Mouse (Mus musculus) urinary bladder, adult 2 months (tissue): ENCODE measurements around the gene Golm1. TPM values are rescaled to one million over a fixed set of nuclear protein-coding genes. Genes with fewer than 3 reads are reported as not detected.
"Not testable (repeated sequence)": the region's sequence is repeated elsewhere in the genome, so short reads cannot be mapped to it uniquely, and the experiment has no call there.

Experiments used
- DNase-seq: peaks from one replicate; pipeline ENCODE4 v3.0.0; 2022; ENCODE audit warnings: low spot score
- polyA plus RNA-seq: library from polyadenylated mRNA; depleted of rRNA; stranded (reverse); fragments of >200 nt; gene quantifications from 2 replicates; pipeline ENCODE4 v1.2.3, GENCODE M21; 2012; rRNA removed

The Golm1 gene
- 8.8 and 10.1 TPM in 2 replicates for polyA plus RNA-seq

- DNase-seq = peak; percentile 46
These were observed at the start of gene Golm1 for GRCm38 (mm10) chr13:59675151-59676011. Gene Golm1, minus strand, starts transcription at chr13:59675811.

DNA sequence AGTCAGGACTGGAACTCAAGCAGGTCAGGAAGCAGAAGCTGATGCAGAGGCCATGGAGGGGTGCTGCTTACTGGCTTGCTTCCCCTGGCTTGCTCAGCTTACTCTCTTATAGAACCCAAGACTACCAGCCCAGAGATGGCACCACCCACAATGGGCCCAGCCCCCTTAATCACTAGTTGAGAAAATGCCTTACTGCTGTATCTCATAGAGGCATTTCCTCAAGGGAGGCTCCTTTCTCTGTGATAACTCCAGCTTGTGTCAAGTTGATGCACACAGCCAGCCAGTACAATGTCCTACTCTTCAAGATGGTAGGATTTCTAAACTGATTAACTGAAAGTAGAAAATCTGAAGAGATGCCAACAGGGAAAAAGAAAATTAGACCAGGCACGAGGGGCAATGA, 46.5 kb upstream of the Golm1 start:
- DNase-seq = not testable (repeated sequence)

GRCm38 (mm10) chr13:59719475-59719874, 43.9 kb upstream of the Golm1 start:
- no peak for DNase-seq

DNA sequence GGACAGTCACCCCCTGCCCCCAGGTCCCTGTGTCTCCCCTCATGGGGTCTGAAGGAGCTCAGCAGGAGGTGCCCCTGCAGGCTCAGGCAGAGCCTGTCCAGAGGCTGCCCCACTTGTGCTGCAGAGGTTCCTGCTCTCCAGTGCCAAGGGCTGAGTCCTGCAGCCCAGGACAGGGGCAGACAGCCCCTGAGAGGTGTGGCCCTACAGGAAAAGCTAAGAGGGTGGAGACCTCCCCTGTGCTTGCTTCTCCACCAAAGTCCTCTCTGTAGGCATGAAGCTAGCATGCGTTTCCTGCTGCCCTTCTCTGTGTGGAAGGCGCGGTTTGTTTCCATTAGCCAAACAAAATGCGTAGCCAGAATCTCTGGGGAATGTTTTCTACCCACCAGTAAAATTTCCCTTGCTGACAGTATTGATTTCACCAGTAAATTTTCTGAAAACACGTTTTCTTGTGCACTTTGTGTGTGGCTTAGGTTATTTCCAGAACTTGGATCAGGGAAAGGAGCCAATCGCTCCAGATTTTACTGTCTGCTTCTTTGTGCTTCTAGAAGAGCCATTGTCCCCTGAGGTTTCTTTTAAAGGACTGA, 43.3 kb upstream of the Golm1 start:
- not testable (repeated sequence) for DNase-seq

DNA sequence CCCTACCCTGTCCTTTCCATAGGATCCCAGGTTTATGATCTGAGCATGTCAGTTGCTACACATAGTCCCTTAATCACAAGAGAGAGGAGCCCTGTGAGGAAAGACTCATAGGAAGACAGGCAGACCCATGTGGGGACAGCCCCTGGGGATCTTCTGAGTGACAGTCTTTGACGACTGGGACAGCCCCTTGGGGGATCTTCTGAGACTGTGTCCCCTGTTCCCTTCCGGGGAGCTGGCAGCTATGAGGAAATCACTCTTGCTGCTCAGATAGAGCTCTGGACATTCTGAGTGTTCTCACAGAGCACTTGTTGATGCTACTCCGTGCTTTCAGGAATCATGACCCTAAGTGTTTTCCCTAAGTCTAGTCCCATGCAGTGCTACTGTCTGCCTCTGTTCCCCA, 38.1 kb upstream of the Golm1 start:
- no peak for DNase-seq

DNA sequence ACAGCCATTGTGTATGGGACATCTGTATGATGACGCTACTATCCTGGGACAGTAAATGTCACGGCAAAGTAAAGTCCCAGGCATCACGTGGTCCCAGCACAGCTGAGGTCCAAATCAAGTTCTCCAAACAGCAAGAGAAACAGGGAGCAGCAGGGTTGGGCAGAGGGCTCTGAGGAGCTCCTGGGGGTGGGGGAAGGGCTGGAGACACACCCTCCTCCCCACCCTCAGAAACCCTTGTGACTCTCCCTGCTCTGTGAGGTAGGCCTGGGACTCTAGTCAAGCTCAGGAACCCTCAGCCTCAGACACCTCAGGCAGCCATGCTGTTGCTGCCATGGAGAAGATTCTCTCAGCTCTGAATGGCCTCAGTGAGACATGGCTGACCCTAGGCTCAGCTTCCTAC, 36.4 kb upstream of the Golm1 start, which contains the start of gene Spata31d1b:
Spata31d1b (plus strand) TSS at position 301 of the 400 bp plus-strand sequence.
- not testable (repeated sequence) for DNase-seq

- no peak for DNase-seq
These were observed 34.6 kb upstream of the Golm1 start, which contains the start of gene Spata31d1a for GRCm38 (mm10) chr13:59710230-59710629. Gene Spata31d1a, minus strand, starts transcription at chr13:59710330.

GRCm38 (mm10) chr13:59704562-59704961, 29.0 kb upstream of the Golm1 start:
- DNase-seq = no peak

DNA sequence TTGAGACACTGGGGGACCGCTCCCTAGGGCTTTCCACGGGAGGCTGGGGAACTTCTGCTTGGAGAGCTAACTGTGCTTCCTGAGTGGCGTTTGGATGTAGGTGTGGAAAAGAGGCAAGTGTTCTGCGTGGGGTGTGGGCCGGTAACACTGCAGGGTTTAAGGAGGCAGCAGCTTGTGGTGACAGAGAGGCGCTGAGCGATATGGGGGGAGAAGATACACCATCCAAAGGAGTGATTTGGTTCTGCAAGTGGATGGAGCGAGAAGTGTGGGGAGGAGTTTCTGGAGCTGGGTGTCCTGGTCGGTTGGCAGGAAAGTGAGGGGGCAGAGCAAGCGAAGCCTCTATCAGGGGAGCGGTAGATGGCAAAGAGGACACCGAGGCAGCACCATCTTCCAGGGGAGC, 27.9 kb upstream of the Golm1 start:
- no peak for DNase-seq

DNA sequence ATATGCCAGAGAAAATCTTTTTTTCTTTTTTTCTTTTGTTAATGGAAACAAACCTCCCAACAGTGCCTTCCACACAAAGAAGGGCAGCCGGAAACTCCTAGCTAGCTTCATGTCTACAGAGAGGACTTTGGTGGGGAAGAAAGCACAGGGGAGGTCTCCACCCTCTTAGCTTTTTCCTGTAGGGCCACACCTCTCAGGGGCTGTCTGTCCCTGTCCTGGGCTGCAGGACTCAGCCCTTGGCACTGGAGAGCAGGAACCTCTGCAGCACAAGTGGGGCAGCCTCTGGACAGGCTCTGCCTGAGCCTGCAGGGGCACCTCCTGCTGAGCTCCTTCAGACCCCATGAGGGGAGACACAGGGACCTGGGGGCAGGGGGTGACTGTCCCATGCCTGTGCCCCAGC, 24.5 kb upstream of the Golm1 start:
- DNase-seq = not testable (repeated sequence)

DNA sequence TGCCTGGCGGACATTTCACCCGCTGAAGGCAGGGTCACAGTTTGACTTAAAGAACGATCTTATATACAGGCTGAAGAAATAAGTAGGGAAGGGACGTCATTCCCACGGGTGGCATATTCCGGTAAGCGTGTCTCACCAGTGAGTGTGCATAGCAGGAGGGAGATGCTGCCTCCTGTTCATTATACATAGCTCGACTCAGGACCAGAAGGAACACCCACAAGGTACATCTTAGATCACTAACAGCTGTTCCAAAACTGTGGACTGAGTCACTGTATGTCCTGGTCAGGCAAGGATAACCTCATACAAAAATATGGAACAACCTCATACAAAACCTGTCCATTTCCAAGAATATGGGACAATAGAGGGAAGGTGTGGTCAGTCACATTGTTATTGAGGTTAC, 23.5 kb upstream of the Golm1 start:
- DNase-seq = no peak

DNA sequence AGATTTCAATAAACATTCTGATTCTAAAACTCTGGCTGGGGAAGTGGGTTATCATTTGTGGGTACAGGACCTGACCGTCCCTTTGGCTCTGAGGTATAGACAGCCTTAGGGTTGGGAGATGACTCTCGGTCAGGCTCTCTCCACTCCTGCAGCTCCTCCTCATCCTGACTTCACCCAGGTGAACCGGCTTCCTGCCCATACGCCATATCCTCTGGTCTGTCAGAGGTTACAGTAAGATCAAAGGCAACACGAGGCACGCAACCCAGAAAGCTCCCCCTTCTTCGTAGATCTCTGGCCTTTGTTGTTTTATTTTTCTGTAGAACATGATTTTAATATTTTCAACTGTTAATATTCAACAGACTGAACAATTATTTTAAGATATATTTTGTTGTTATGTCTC, 20.2 kb upstream of the Golm1 start:
- DNase-seq = no peak

DNA sequence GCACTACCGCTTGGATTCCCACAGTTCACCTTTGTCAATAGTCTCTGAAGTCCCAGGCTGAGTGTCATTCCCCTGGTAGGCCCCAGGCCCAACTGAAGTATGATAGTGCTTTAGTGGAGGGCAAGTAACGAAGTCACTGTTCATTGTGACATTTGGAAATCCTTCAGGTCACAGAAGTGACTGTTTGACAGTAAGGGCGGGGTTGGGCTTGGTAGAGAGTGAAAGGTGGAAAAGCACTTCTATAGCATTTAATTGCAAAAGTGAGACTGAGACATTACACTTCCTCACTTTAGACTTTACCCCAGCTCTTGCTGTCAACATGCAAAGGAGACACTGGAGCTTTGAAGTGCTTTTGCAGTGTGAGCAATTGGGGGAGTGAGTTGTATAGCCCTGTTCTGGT, 18.4 kb upstream of the Golm1 start, which contains the start of gene 4921517D22Rik:
4921517D22Rik (minus strand) TSS at position 101 of the 400 bp plus-strand sequence.
- DNase-seq = no peak

- no peak for DNase-seq
These were observed 15.9 kb upstream of the Golm1 start for GRCm38 (mm10) chr13:59691478-59691877.

DNA sequence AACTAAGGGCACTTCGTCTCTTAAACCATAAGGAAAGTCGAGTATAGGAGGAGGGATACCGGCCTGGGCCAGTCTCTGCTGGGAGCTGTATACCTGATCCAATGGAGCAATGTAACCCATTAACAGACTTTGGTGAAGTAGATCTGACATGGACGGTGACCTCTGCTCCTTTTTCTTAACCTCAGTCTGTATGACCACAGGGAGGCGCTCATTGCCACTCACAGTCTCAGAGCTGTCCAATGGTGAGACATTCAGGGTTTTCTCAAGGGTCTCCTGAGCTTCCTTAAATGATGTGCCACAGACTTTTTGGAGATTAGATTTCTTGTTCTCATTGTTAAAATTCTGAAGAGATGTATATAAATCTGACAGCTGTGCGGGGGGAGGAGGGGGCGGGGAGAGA, 15.0 kb upstream of the Golm1 start:
- DNase-seq = no peak

GRCm38 (mm10) chr13:59689843-59690242, 14.2 kb upstream of the Golm1 start:
- DNase-seq = no peak

- no peak for DNase-seq
These were observed 13.7 kb upstream of the Golm1 start for GRCm38 (mm10) chr13:59689313-59689712.

DNA sequence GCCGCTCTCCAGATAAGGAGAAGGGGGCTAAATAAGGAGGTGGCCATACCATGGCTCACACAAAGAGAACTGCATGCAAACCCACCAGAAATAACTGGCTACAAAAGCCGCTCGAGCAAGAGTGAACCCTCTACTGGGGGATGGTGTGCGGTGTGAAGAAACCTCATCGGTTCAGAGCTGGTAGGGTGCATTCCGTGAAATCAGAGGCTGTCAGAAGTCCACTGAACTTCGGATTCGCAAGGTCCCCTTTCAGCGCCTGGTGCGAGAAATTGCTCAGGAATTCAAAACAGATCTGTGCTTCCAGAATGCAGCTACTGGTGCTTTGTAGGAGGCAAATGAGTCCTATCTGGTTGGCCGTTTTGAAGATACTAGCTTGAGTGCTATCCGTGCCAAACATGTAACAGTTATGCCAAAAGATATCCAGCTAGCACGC, 12.7 kb upstream of the Golm1 start:
- DNase-seq = no peak

GRCm38 (mm10) chr13:59685236-59685635, 9.6 kb upstream of the Golm1 start:
- no peak for DNase-seq

GRCm38 (mm10) chr13:59682629-59683028, 7.0 kb upstream of the Golm1 start:
- DNase-seq = no peak

- no peak for DNase-seq
These were observed 4.3 kb upstream of the Golm1 start for GRCm38 (mm10) chr13:59679908-59680307.

DNA sequence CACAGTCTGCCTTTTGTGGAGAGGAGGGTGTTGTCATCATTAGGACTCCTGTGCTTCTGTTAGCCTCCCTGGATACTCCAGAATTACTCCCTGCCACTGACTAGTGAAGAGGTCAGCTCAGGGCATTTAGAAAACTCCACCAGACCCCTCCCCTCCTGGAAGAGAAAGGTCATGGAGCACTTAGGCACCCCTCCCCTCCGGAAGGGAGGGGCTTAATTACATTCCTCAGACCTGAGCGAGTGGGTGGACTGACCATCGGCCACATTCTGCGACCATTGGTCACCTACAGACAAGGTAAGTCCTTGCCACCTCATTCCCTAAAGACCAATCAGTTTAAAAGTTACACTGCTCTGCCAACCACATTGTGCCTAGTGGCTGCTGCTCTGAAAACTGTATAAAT, 3.7 kb upstream of the Golm1 start:
- no peak for DNase-seq
